Mouse (Mus musculus) kidney, postnatal 0 days (tissue): ENCODE measurements at regions not wholly inside any gene's neighbourhood (a gene's known extent, or its start where the extent isn't known, plus 50 kb on each side); places are given as distances from the start of the nearest gene placed in this dataset.

Experiments
- ATAC-seq: fragments of 200-750 bp; cut with Nextera tagmentation; replicated peaks from 2 replicates; pipeline ENCODE4 v1.8.0; 2017; ENCODE audit warnings: low read depth, moderate number of reproducible peaks, moderate TSS enrichment, moderate library complexity; ENCODE audit not compliant: low FRiP score
- DNase-seq: peaks from one replicate; pipeline ENCODE4 v3.0.0-alpha.2; 2016; ENCODE audit warnings: low spot score
- H3K27ac ChIP-seq: fragments of 300-500 bp; sonication (generic); 2 replicates; pipeline ENCODE4 v1.5.1; 2014; ENCODE audit warnings: mild to moderate bottlenecking
- H3K27me3 ChIP-seq: fragments of 300-500 bp; sonication (generic); 2 replicates; pipeline ENCODE4 v1.6.1; 2014; ENCODE audit warnings: low read length, mixed read lengths; ENCODE audit not compliant: insufficient read depth
- H3K36me3 ChIP-seq: fragments of 300-500 bp; sonication (generic); 2 replicates; pipeline ENCODE4 v1.6.1; 2014; ENCODE audit warnings: low read length, mixed read lengths; ENCODE audit not compliant: insufficient read depth
- H3K4me1 ChIP-seq: fragments of 300-500 bp; sonication (generic); replicated peaks from 2 replicates; pipeline ENCODE4 v1.6.1; 2014; ENCODE audit warnings: antibody characterized with exemption, low read length, mixed read lengths; ENCODE audit not compliant: insufficient read depth
- H3K4me2 ChIP-seq: fragments of 300-500 bp; sonication (generic); 2 replicates; pipeline ENCODE4 v1.6.1; 2014; ENCODE audit warnings: mild to moderate bottlenecking, low read length, moderate library complexity, mixed read lengths
- H3K4me3 ChIP-seq: fragments of 300-500 bp; sonication (generic); replicated peaks from 2 replicates; pipeline ENCODE4 v1.5.1; 2014; ENCODE audit warnings: low read depth, low read length
- H3K9ac ChIP-seq: fragments of 300-500 bp; sonication (generic); 2 replicates; pipeline ENCODE4 v1.6.1; 2014; ENCODE audit warnings: low read depth, low read length
- H3K9me3 ChIP-seq: fragments of 300-500 bp; sonication (generic); replicated peaks from 2 replicates; pipeline ENCODE4 v1.6.1; 2016; ENCODE audit warnings: low read length, inconsistent platforms, mixed read lengths
- CTCF ChIP-seq: IDR thresholded peaks from 2 replicates; pipeline ENCODE4 v1.5.1; 2016; ENCODE audit warnings: antibody characterized with exemption, low read depth, mild to moderate bottlenecking, moderate library complexity
- WGBS: fragments of 180-500 bp; shearing (Covaris S2); extraction: QIAGEN DNeasy Blood & Tissue Kit; methylation state at CpG from one replicate; pipeline ENCODE4 v1.1.7; 2014; 5-methylcytosine and 5-hydroxymethylcytosine counted together

- 35% methylated on average over 9 of the region's 9 CpGs for WGBS
- H3K4me2 ChIP-seq = no peak overlapping the region
- DNase-seq (peak; percentile 27), ATAC-seq (no peak)
- H3K4me1 ChIP-seq = no peaks in the 10 kb centered on the region
- no peaks in the 10 kb centered on the region for H3K27me3 ChIP-seq
- H3K27ac ChIP-seq = no peak overlapping the region
- H3K4me3 ChIP-seq = no peak overlapping the region
- no peak for TF ChIP-seq CTCF
- H3K36me3 ChIP-seq = no peaks in the 10 kb centered on the region
- no peak overlapping the region for H3K9ac ChIP-seq
- no peaks in the 10 kb centered on the region for H3K9me3 ChIP-seq
These were observed 56.3 kb upstream of the Tmtc1 start for GRCm38 (mm10) chr6:148500251-148501179.
